Comparison of ENCODE assay signal across 7 mouse cellular contexts in genomic region chr9:60648981-60649975, GRCm38 (mm10). TPM values are rescaled to one million over a fixed set of nuclear protein-coding genes. Genes with fewer than 3 reads are reported as not detected.
A peak's percentile ranks its signal among the peaks of the same experiment; 100 is the strongest.
DNase-seq lines count a peak whose midpoint lies in the region; ATAC-seq lines count a peak whose summit lies in the region.

No protein-coding gene starts in this region.

- no peaks in the 10 kb centered on the region for H3K36me3 ChIP-seq in kidney, embryonic 16.5 days (ENCODE audit: insufficient read depth, low read length)

- no peaks in the 10 kb centered on the region for H3K27me3 ChIP-seq in kidney, embryonic 16.5 days (ENCODE audit: insufficient read depth, low read length)

- H3K4me3 ChIP-seq in kidney, embryonic 16.5 days (ENCODE audit: low read length): no peak overlapping the region

- H3K9me3 ChIP-seq in kidney, embryonic 16.5 days (ENCODE audit: low read length): no peaks in the 10 kb centered on the region

- peak; percentile 82; the same call in 1 of the 2 replicates for ATAC-seq in cerebellum, adult (ENCODE audit: insufficient number of reproducible peaks, low FRiP score, low TSS enrichment)
- ATAC-seq in frontal cortex, adult (ENCODE audit: low TSS enrichment): peak; percentile 87
- no peak; the same call in 1 of the 2 replicates for ATAC-seq in kidney, embryonic 16.5 days (ENCODE audit: low FRiP score, low TSS enrichment)

- no peak overlapping the region for H3K9ac ChIP-seq in kidney, embryonic 16.5 days (replicated peaks; ENCODE audit: low read length)

- DNase-seq in adrenal gland, adult (ENCODE audit: inconsistent age in 2 of 2, low spot score in 1 of 2): peak; percentile 75 to 92
- peak; percentile 53 for DNase-seq in lung, postnatal 10 days
- peak; percentile 94 for DNase-seq in retina, postnatal 1 day
- no peak for DNase-seq in T-cell, adult 2 months (ENCODE audit: low spot score)

- 41% methylated on average over 18 of the region's 18 CpGs for WGBS in kidney, embryonic 16.5 days

- no peak overlapping the region for H3K27ac ChIP-seq in kidney, embryonic 16.5 days (ENCODE audit: low read length)

- 0 out of 2 replicates have a peak overlapping the region, but pooled peaks have one; percentile 8 for H3K4me2 ChIP-seq in kidney, embryonic 16.5 days (replicated peaks; ENCODE audit: low read depth, low read length)

- peaks cover 11% of the 10 kb centered on the region for H3K4me1 ChIP-seq in kidney, embryonic 16.5 days (ENCODE audit: insufficient read depth, low read length)

RNA-seq across cellular contexts. Expression of gene Lrrc49, which starts 38.7 kb away (rescaled TPM):
- polyA plus RNA-seq in kidney, embryonic 16.5 days (2015; fragmentation: Nextera tagmentation; extraction: Ambion mirVana): 15.8 and 16.7 TPM in 2 replicates
